Mouse (Mus musculus): ENCODE data around the gene Skiv2l. TPM values are rescaled to one million over a fixed set of nuclear protein-coding genes. Genes with fewer than 3 reads are reported as not detected.

Skiv2l gene
- total and polyA plus RNA-seq, 2 experiments from 2014 or later, result 45.1 to 98.8 TPM

GRCm38 (mm10) chr17:34795016-34795415, 55.0 kb downstream of the Skiv2l start:
- WGBS, result 91% methylated on average over 10 of the region's 10 CpGs
- H3K36me3 ChIP-seq (ENCODE audit: insufficient read depth, low read length), result no peaks in the 10 kb centered on the region

More at GRCm38 (mm10) chr17:34795016-34795415, 55.0 kb downstream of the Skiv2l start:
- DNase-seq (ENCODE audit: low spot score) (no peak), ATAC-seq (ENCODE audit: low FRiP score) (no peak)
- Histone ChIP-seq H3K4me2 (ENCODE audit: low read depth, low read length, poor library complexity, severe bottlenecking) (no peak overlapping the region), H3K9me3 (ENCODE audit: low read length) (no peaks in the 10 kb centered on the region), H3K4me3 (ENCODE audit: low read depth, low read length) (no peak overlapping the region), H3K27ac (ENCODE audit: low read depth, low read length) (no peak overlapping the region), H3K27me3 (ENCODE audit: insufficient read depth, low read length) (no peaks in the 10 kb centered on the region), H3K4me1 (ENCODE audit: insufficient read depth, low read length) (no peaks in the 10 kb centered on the region), H3K9ac (replicated peaks; ENCODE audit: low read length, poor library complexity, severe bottlenecking) (no peak overlapping the region)
- no peak for TF ChIP-seq CTCF (IDR thresholded peaks at IDR 0.05)

Small RNA genes lying within 50 kb of the gene (microRNA-seq; reads per million reads assigned to microRNA genes)
- gene Mir6970 (ENCODE audit: borderline number of aligned reads), result not detected
- gene Mir6971 (ENCODE audit: borderline number of aligned reads), result 2.3 reads per million
- not detected for gene Mir6972 (ENCODE audit: borderline number of aligned reads)

Other genes starting within 250 kb of the Skiv2l start
Only the 30 nearest of the 37 such genes appear.
- 21.1 and 31.0 TPM in 2 replicates for gene Ppt2, start 221.7 kb downstream of the Skiv2l start, total RNA-seq (2014; rRNA removed)
- gene Ppt2, start 221.7 kb downstream of the Skiv2l start, polyA plus RNA-seq (2015; fragmentation: Nextera tagmentation; extraction: Ambion mirVana), result 18.0 and 20.8 TPM in 2 replicates
- 9.1 and 15.1 TPM in 2 replicates for gene Prrt1, start 220.7 kb downstream of the Skiv2l start, total RNA-seq (2014; rRNA removed)
- gene Prrt1, start 220.7 kb downstream of the Skiv2l start, polyA plus RNA-seq (2015; fragmentation: Nextera tagmentation; extraction: Ambion mirVana), result 13.3 and 14.0 TPM in 2 replicates
- 6.2 and 7.2 TPM in 2 replicates for gene Fkbpl, start 205.4 kb downstream of the Skiv2l start, total RNA-seq (2014; rRNA removed)
- gene Fkbpl, start 205.4 kb downstream of the Skiv2l start, polyA plus RNA-seq (2015; fragmentation: Nextera tagmentation; extraction: Ambion mirVana), result 10.7 and 12.9 TPM in 2 replicates
- 47.9 and 57.4 TPM in 2 replicates for gene Atf6b, start 203.1 kb downstream of the Skiv2l start, total RNA-seq (2014; rRNA removed)
- gene Atf6b, start 203.1 kb downstream of the Skiv2l start, polyA plus RNA-seq (2015; fragmentation: Nextera tagmentation; extraction: Ambion mirVana), result 83.0 and 86.0 TPM in 2 replicates
- 3.5 and 4.2 TPM in 2 replicates for gene Tnxb, start 179.7 kb downstream of the Skiv2l start, total RNA-seq (2014; rRNA removed)
- gene Tnxb, start 179.7 kb downstream of the Skiv2l start, polyA plus RNA-seq (2015; fragmentation: Nextera tagmentation; extraction: Ambion mirVana), result 0.26 and 0.30 TPM in 2 replicates
- 1.2 and 1.5 TPM in 2 replicates for gene C4b, start 106.3 kb downstream of the Skiv2l start, total RNA-seq (2014; rRNA removed)
- gene C4b, start 106.3 kb downstream of the Skiv2l start, polyA plus RNA-seq (2015; fragmentation: Nextera tagmentation; extraction: Ambion mirVana), result 0.67 and 0.76 TPM in 2 replicates
- not detected in 2 replicates for gene Cyp21a1, start 45.6 kb downstream of the Skiv2l start, total RNA-seq (2014; rRNA removed)
- gene Cyp21a1, start 45.6 kb downstream of the Skiv2l start, polyA plus RNA-seq (2015; fragmentation: Nextera tagmentation; extraction: Ambion mirVana), result not detected in 2 replicates
- gene Stk19, start 13.3 kb downstream of the Skiv2l start, total RNA-seq (2014; rRNA removed), result 25.8 and 30.4 TPM in 2 replicates
- 48.6 and 50.3 TPM in 2 replicates for gene Stk19, start 13.3 kb downstream of the Skiv2l start, polyA plus RNA-seq (2015; fragmentation: Nextera tagmentation; extraction: Ambion mirVana)
- gene Dxo, start 13.2 kb downstream of the Skiv2l start, total RNA-seq (2014; rRNA removed), result 34.5 and 40.7 TPM in 2 replicates
- gene Dxo, start 13.2 kb downstream of the Skiv2l start, polyA plus RNA-seq (2015; fragmentation: Nextera tagmentation; extraction: Ambion mirVana), result 56.4 and 59.1 TPM in 2 replicates
- gene Nelfe, start 181 bp upstream of the Skiv2l start, total RNA-seq (2014; rRNA removed), result 33.1 and 35.1 TPM in 2 replicates
- 57.7 and 60.2 TPM in 2 replicates for gene Nelfe, start 181 bp upstream of the Skiv2l start, polyA plus RNA-seq (2015; fragmentation: Nextera tagmentation; extraction: Ambion mirVana)
- 0.09 TPM in 1 of 2 replicates, not detected in the other for gene Cfb, start 12.3 kb upstream of the Skiv2l start, total RNA-seq (2014; rRNA removed)
- gene Cfb, start 12.3 kb upstream of the Skiv2l start, polyA plus RNA-seq (2015; fragmentation: Nextera tagmentation; extraction: Ambion mirVana), result 1.0 and 1.9 TPM in 2 replicates
- 36.9 and 39.1 TPM in 2 replicates for gene Zbtb12, start 29.3 kb upstream of the Skiv2l start, total RNA-seq (2014; rRNA removed)
- gene Zbtb12, start 29.3 kb upstream of the Skiv2l start, polyA plus RNA-seq (2015; fragmentation: Nextera tagmentation; extraction: Ambion mirVana), result 7.0 and 8.1 TPM in 2 replicates
- not detected in 2 replicates for gene Gm20547, start 31.8 kb upstream of the Skiv2l start, total RNA-seq (2014; rRNA removed)
- 0.10 and 0.25 TPM in 2 replicates for gene Gm20547, start 31.8 kb upstream of the Skiv2l start, polyA plus RNA-seq (2015; fragmentation: Nextera tagmentation; extraction: Ambion mirVana)
- gene C2, start 48.1 kb upstream of the Skiv2l start, total RNA-seq (2014; rRNA removed), result 2.9 and 3.1 TPM in 2 replicates
- 6.0 and 7.0 TPM in 2 replicates for gene C2, start 48.1 kb upstream of the Skiv2l start, polyA plus RNA-seq (2015; fragmentation: Nextera tagmentation; extraction: Ambion mirVana)
- 312 and 375 TPM in 2 replicates for gene Ehmt2, start 48.3 kb upstream of the Skiv2l start, total RNA-seq (2014; rRNA removed)
- gene Ehmt2, start 48.3 kb upstream of the Skiv2l start, polyA plus RNA-seq (2015; fragmentation: Nextera tagmentation; extraction: Ambion mirVana), result 58.8 and 69.0 TPM in 2 replicates
- 0.49 TPM in 1 of 2 replicates, not detected in the other for gene Slc44a4, start 64.3 kb upstream of the Skiv2l start, total RNA-seq (2014; rRNA removed)
- 0.11 TPM in 1 of 2 replicates, not detected in the other for gene Slc44a4, start 64.3 kb upstream of the Skiv2l start, polyA plus RNA-seq (2015; fragmentation: Nextera tagmentation; extraction: Ambion mirVana)
- gene Neu1, start 81.0 kb upstream of the Skiv2l start, total RNA-seq (2014; rRNA removed), result 43.3 and 96.3 TPM in 2 replicates
- 42.7 and 47.3 TPM in 2 replicates for gene Neu1, start 81.0 kb upstream of the Skiv2l start, polyA plus RNA-seq (2015; fragmentation: Nextera tagmentation; extraction: Ambion mirVana)
- 16.8 and 18.2 TPM in 2 replicates for gene Hspa1b, start 109.0 kb upstream of the Skiv2l start, total RNA-seq (2014; rRNA removed)
- gene Hspa1b, start 109.0 kb upstream of the Skiv2l start, polyA plus RNA-seq (2015; fragmentation: Nextera tagmentation; extraction: Ambion mirVana), result 0.47 and 0.79 TPM in 2 replicates
- not detected in 2 replicates for gene Gm20481, start 119.7 kb upstream of the Skiv2l start, total RNA-seq (2014; rRNA removed)
- not detected in 2 replicates for gene Gm20481, start 119.7 kb upstream of the Skiv2l start, polyA plus RNA-seq (2015; fragmentation: Nextera tagmentation; extraction: Ambion mirVana)
- gene Hspa1a, start 121.9 kb upstream of the Skiv2l start, total RNA-seq (2014; rRNA removed), result 34.9 TPM in 2 replicates
- gene Hspa1a, start 121.9 kb upstream of the Skiv2l start, polyA plus RNA-seq (2015; fragmentation: Nextera tagmentation; extraction: Ambion mirVana), result 18.2 and 19.8 TPM in 2 replicates
- 1.4 and 1.6 TPM in 2 replicates for gene Hspa1l, start 122.5 kb upstream of the Skiv2l start, total RNA-seq (2014; rRNA removed)
- 0.73 and 0.81 TPM in 2 replicates for gene Hspa1l, start 122.5 kb upstream of the Skiv2l start, polyA plus RNA-seq (2015; fragmentation: Nextera tagmentation; extraction: Ambion mirVana)
- gene Lsm2, start 131.7 kb upstream of the Skiv2l start, total RNA-seq (2014; rRNA removed), result 17.6 and 35.3 TPM in 2 replicates
- gene Lsm2, start 131.7 kb upstream of the Skiv2l start, polyA plus RNA-seq (2015; fragmentation: Nextera tagmentation; extraction: Ambion mirVana), result 93.0 and 94.9 TPM in 2 replicates
- 89.0 and 97.8 TPM in 2 replicates for gene Vars, start 150.8 kb upstream of the Skiv2l start, total RNA-seq (2014; rRNA removed)
- gene Vars, start 150.8 kb upstream of the Skiv2l start, polyA plus RNA-seq (2015; fragmentation: Nextera tagmentation; extraction: Ambion mirVana), result 39.7 and 40.9 TPM in 2 replicates
- 0.19 and 0.44 TPM in 2 replicates for gene Vwa7, start 166.4 kb upstream of the Skiv2l start, total RNA-seq (2014; rRNA removed)
- gene Vwa7, start 166.4 kb upstream of the Skiv2l start, polyA plus RNA-seq (2015; fragmentation: Nextera tagmentation; extraction: Ambion mirVana), result 0.06 and 0.14 TPM in 2 replicates
- 0.38 TPM in 1 of 2 replicates, not detected in the other for gene Sapcd1, start 177.8 kb upstream of the Skiv2l start, total RNA-seq (2014; rRNA removed)
- 1.5 and 1.6 TPM in 2 replicates for gene Sapcd1, start 177.8 kb upstream of the Skiv2l start, polyA plus RNA-seq (2015; fragmentation: Nextera tagmentation; extraction: Ambion mirVana)
- 1.7 and 3.8 TPM in 2 replicates for gene Msh5, start 196.5 kb upstream of the Skiv2l start, total RNA-seq (2014; rRNA removed)
- 1.3 and 1.4 TPM in 2 replicates for gene Msh5, start 196.5 kb upstream of the Skiv2l start, polyA plus RNA-seq (2015; fragmentation: Nextera tagmentation; extraction: Ambion mirVana)
- 28.0 and 33.4 TPM in 2 replicates for gene Clic1, start 199.8 kb upstream of the Skiv2l start, total RNA-seq (2014; rRNA removed)
- 40.0 and 41.9 TPM in 2 replicates for gene Clic1, start 199.8 kb upstream of the Skiv2l start, polyA plus RNA-seq (2015; fragmentation: Nextera tagmentation; extraction: Ambion mirVana)
- gene Ddah2, start 208.8 kb upstream of the Skiv2l start, total RNA-seq (2014; rRNA removed), result 159 and 204 TPM in 2 replicates
- gene Ddah2, start 208.8 kb upstream of the Skiv2l start, polyA plus RNA-seq (2015; fragmentation: Nextera tagmentation; extraction: Ambion mirVana), result 210 and 213 TPM in 2 replicates
- gene Ly6g6c, start 215.2 kb upstream of the Skiv2l start, total RNA-seq (2014; rRNA removed), result 2.4 TPM in 1 of 2 replicates, not detected in the other
- not detected in 2 replicates for gene Ly6g6c, start 215.2 kb upstream of the Skiv2l start, polyA plus RNA-seq (2015; fragmentation: Nextera tagmentation; extraction: Ambion mirVana)
- gene Mpig6b, start 216.0 kb upstream of the Skiv2l start, total RNA-seq (2014; rRNA removed), result not detected in 2 replicates
- not detected in 2 replicates for gene Mpig6b, start 216.0 kb upstream of the Skiv2l start, polyA plus RNA-seq (2015; fragmentation: Nextera tagmentation; extraction: Ambion mirVana)